Mouse (Mus musculus): ENCODE data around the gene Mettl14. TPM values are rescaled to one million over a fixed set of nuclear protein-coding genes. Genes with fewer than 3 reads are reported as not detected.

Gene Mettl14
- polyA plus RNA-seq, 1 experiment from 2014 or later: 27.8 TPM

- no peaks in the 10 kb centered on the region for H3K36me3 ChIP-seq (ENCODE audit: control insufficient read depth, insufficient read depth, low read length)
Observed at GRCm38 (mm10) chr3:123334947-123335346, 51.0 kb downstream of the Mettl14 start.

GRCm38 (mm10) chr3:123333055-123333424 lies 52.9 kb downstream of the Mettl14 start:
- ATAC-seq (ENCODE audit: insufficient read depth, low FRiP score, low TSS enrichment): no peak
- Histone ChIP-seq H3K9ac (ENCODE audit: low read length) (no peak overlapping the region), H3K4me1 (ENCODE audit: control insufficient read depth, insufficient read depth, low read length) (no peaks in the 10 kb centered on the region), H3K4me2 (ENCODE audit: low read depth) (no peak overlapping the region), H3K27me3 (ENCODE audit: control insufficient read depth, insufficient read depth, low read length) (no peaks in the 10 kb centered on the region), H3K36me3 (ENCODE audit: control insufficient read depth, insufficient read depth, low read length) (no peaks in the 10 kb centered on the region), H3K4me3 (ENCODE audit: low read depth, low read length) (no peak overlapping the region), H3K27ac (ENCODE audit: low read depth, low read length) (no peak overlapping the region), H3K9me3 (ENCODE audit: control insufficient read depth, low read length) (no peaks in the 10 kb centered on the region)
- 45% methylated on average over 4 of the region's 4 CpGs for WGBS
- no peak for DNase-seq (ENCODE audit: low spot score)

More at GRCm38 (mm10) chr3:123334947-123335346, 51.0 kb downstream of the Mettl14 start:
- WGBS: 76% methylated on average over 7 of the region's 7 CpGs
- Histone ChIP-seq H3K9ac (ENCODE audit: low read length) (no peak overlapping the region), H3K27me3 (ENCODE audit: control insufficient read depth, insufficient read depth, low read length) (no peaks in the 10 kb centered on the region), H3K4me2 (ENCODE audit: low read depth) (no peak overlapping the region), H3K4me1 (ENCODE audit: control insufficient read depth, insufficient read depth, low read length) (no peaks in the 10 kb centered on the region), H3K9me3 (ENCODE audit: control insufficient read depth, low read length) (no peaks in the 10 kb centered on the region), H3K4me3 (ENCODE audit: low read depth, low read length) (no peak overlapping the region), H3K27ac (ENCODE audit: low read depth, low read length) (no peak overlapping the region)
- DNase-seq (ENCODE audit: low spot score) (no peak), ATAC-seq (ENCODE audit: insufficient read depth, low FRiP score, low TSS enrichment) (no peak)

GRCm38 (mm10) chr3:123332330-123333054 lies 53.4 kb downstream of the Mettl14 start:
- Histone ChIP-seq H3K9me3 (ENCODE audit: control insufficient read depth, low read length) (no peaks in the 10 kb centered on the region), H3K4me3 (ENCODE audit: low read depth, low read length) (no peak overlapping the region), H3K27ac (ENCODE audit: low read depth, low read length) (no peak overlapping the region), H3K4me2 (ENCODE audit: low read depth) (no peak overlapping the region), H3K4me1 (ENCODE audit: control insufficient read depth, insufficient read depth, low read length) (no peaks in the 10 kb centered on the region), H3K9ac (ENCODE audit: low read length) (no peak overlapping the region), H3K27me3 (ENCODE audit: control insufficient read depth, insufficient read depth, low read length) (no peaks in the 10 kb centered on the region), H3K36me3 (ENCODE audit: control insufficient read depth, insufficient read depth, low read length) (no peaks in the 10 kb centered on the region)
- WGBS: 87% methylated on average over 2 of the region's 2 CpGs
- DNase-seq (ENCODE audit: low spot score) (no peak), ATAC-seq (ENCODE audit: insufficient read depth, low FRiP score, low TSS enrichment) (no peak)

GRCm38 (mm10) chr3:123330221-123330620 lies 55.7 kb downstream of the Mettl14 start:
- Histone ChIP-seq H3K4me1 (ENCODE audit: control insufficient read depth, insufficient read depth, low read length) (no peaks in the 10 kb centered on the region), H3K36me3 (ENCODE audit: control insufficient read depth, insufficient read depth, low read length) (no peaks in the 10 kb centered on the region), H3K4me3 (ENCODE audit: low read depth, low read length) (no peak overlapping the region), H3K9me3 (ENCODE audit: control insufficient read depth, low read length) (no peaks in the 10 kb centered on the region), H3K9ac (ENCODE audit: low read length) (no peak overlapping the region), H3K27ac (ENCODE audit: low read depth, low read length) (no peak overlapping the region), H3K4me2 (ENCODE audit: low read depth) (no peak overlapping the region), H3K27me3 (ENCODE audit: control insufficient read depth, insufficient read depth, low read length) (no peaks in the 10 kb centered on the region)
- no peak for DNase-seq (ENCODE audit: low spot score)
- 82% methylated on average over 4 of the region's 4 CpGs for WGBS
- ATAC-seq (ENCODE audit: insufficient read depth, low FRiP score, low TSS enrichment): no peak

- DNase-seq (ENCODE audit: low spot score) (no peak), ATAC-seq (ENCODE audit: insufficient read depth, low FRiP score, low TSS enrichment) (no peak)
- Histone ChIP-seq H3K9me3 (ENCODE audit: control insufficient read depth, low read length) (no peaks in the 10 kb centered on the region), H3K4me2 (ENCODE audit: low read depth) (no peak overlapping the region), H3K4me1 (ENCODE audit: control insufficient read depth, insufficient read depth, low read length) (no peaks in the 10 kb centered on the region), H3K27me3 (ENCODE audit: control insufficient read depth, insufficient read depth, low read length) (no peaks in the 10 kb centered on the region), H3K27ac (ENCODE audit: low read depth, low read length) (no peak overlapping the region), H3K36me3 (ENCODE audit: control insufficient read depth, insufficient read depth, low read length) (no peaks in the 10 kb centered on the region), H3K4me3 (ENCODE audit: low read depth, low read length) (no peak overlapping the region), H3K9ac (ENCODE audit: low read length) (no peak overlapping the region)
- 64% methylated on average over 6 of the region's 6 CpGs for WGBS
Observed at GRCm38 (mm10) chr3:123329251-123329650, 56.7 kb downstream of the Mettl14 start.

- Histone ChIP-seq H3K9ac (ENCODE audit: low read length) (no peak overlapping the region), H3K9me3 (ENCODE audit: control insufficient read depth, low read length) (no peaks in the 10 kb centered on the region), H3K4me3 (ENCODE audit: low read depth, low read length) (no peak overlapping the region), H3K27me3 (ENCODE audit: control insufficient read depth, insufficient read depth, low read length) (no peaks in the 10 kb centered on the region), H3K36me3 (ENCODE audit: control insufficient read depth, insufficient read depth, low read length) (no peaks in the 10 kb centered on the region), H3K4me1 (ENCODE audit: control insufficient read depth, insufficient read depth, low read length) (no peaks in the 10 kb centered on the region), H3K4me2 (ENCODE audit: low read depth) (no peak overlapping the region), H3K27ac (ENCODE audit: low read depth, low read length) (no peak overlapping the region)
- 83% methylated on average over 4 of the region's 4 CpGs for WGBS
- no peak for DNase-seq (ENCODE audit: low spot score)
- no peak for ATAC-seq (ENCODE audit: insufficient read depth, low FRiP score, low TSS enrichment)
Observed at GRCm38 (mm10) chr3:123324326-123324725, 61.6 kb downstream of the Mettl14 start.

GRCm38 (mm10) chr3:123322147-123322546 lies 63.8 kb downstream of the Mettl14 start:
- H3K36me3 ChIP-seq (ENCODE audit: control insufficient read depth, insufficient read depth, low read length): no peaks in the 10 kb centered on the region
- DNase-seq (ENCODE audit: low spot score): no peak
- H3K4me3 ChIP-seq (ENCODE audit: low read depth, low read length): no peak overlapping the region
- H3K27me3 ChIP-seq (ENCODE audit: control insufficient read depth, insufficient read depth, low read length): no peaks in the 10 kb centered on the region
- no peaks in the 10 kb centered on the region for H3K4me1 ChIP-seq (ENCODE audit: control insufficient read depth, insufficient read depth, low read length)
- ATAC-seq (ENCODE audit: insufficient read depth, low FRiP score, low TSS enrichment): peak; percentile 70; the same call in 1 of the 2 replicates
- WGBS: 34% methylated on average over 1 of the region's 1 CpGs
- H3K9me3 ChIP-seq (ENCODE audit: control insufficient read depth, low read length): no peaks in the 10 kb centered on the region
- H3K4me2 ChIP-seq (ENCODE audit: low read depth): no peak overlapping the region
- no peak overlapping the region for H3K27ac ChIP-seq (ENCODE audit: low read depth, low read length)
- no peak overlapping the region for H3K9ac ChIP-seq (ENCODE audit: low read length)

GRCm38 (mm10) chr3:123321612-123322011 lies 64.3 kb downstream of the Mettl14 start:
- no peaks in the 10 kb centered on the region for H3K9me3 ChIP-seq (ENCODE audit: control insufficient read depth, low read length)
- no peak overlapping the region for H3K9ac ChIP-seq (ENCODE audit: low read length)
- H3K27me3 ChIP-seq (ENCODE audit: control insufficient read depth, insufficient read depth, low read length): no peaks in the 10 kb centered on the region
- H3K27ac ChIP-seq (ENCODE audit: low read depth, low read length): no peak overlapping the region
- H3K4me1 ChIP-seq (ENCODE audit: control insufficient read depth, insufficient read depth, low read length): no peaks in the 10 kb centered on the region
- no peaks in the 10 kb centered on the region for H3K36me3 ChIP-seq (ENCODE audit: control insufficient read depth, insufficient read depth, low read length)
- 87% methylated on average over 6 of the region's 6 CpGs for WGBS
- H3K4me3 ChIP-seq (ENCODE audit: low read depth, low read length): no peak overlapping the region
- no peak overlapping the region for H3K4me2 ChIP-seq (ENCODE audit: low read depth)
- DNase-seq (ENCODE audit: low spot score) (no peak), ATAC-seq (ENCODE audit: insufficient read depth, low FRiP score, low TSS enrichment) (peak; percentile 39; the same call in 1 of the 2 replicates)

GRCm38 (mm10) chr3:123320341-123320740 lies 65.6 kb downstream of the Mettl14 start:
- ATAC-seq (ENCODE audit: insufficient read depth, low FRiP score, low TSS enrichment) (peak; percentile 14; the same call in 1 of the 2 replicates), DNase-seq (ENCODE audit: low spot score) (no peak)
- Histone ChIP-seq H3K27me3 (ENCODE audit: control insufficient read depth, insufficient read depth, low read length) (no peaks in the 10 kb centered on the region), H3K4me2 (ENCODE audit: low read depth) (no peak overlapping the region), H3K36me3 (ENCODE audit: control insufficient read depth, insufficient read depth, low read length) (no peaks in the 10 kb centered on the region), H3K27ac (ENCODE audit: low read depth, low read length) (no peak overlapping the region), H3K9me3 (ENCODE audit: control insufficient read depth, low read length) (no peaks in the 10 kb centered on the region), H3K9ac (ENCODE audit: low read length) (no peak overlapping the region), H3K4me1 (ENCODE audit: control insufficient read depth, insufficient read depth, low read length) (no peaks in the 10 kb centered on the region), H3K4me3 (ENCODE audit: low read depth, low read length) (no peak overlapping the region)
- 79% methylated on average over 9 of the region's 9 CpGs for WGBS

All from neural tube, embryonic 11.5 days (tissue).